Mouse (Mus musculus): ENCODE data around the gene Stam2. TPM values are rescaled to one million over a fixed set of nuclear protein-coding genes. Genes with fewer than 3 reads are reported as not detected.
A peak's percentile ranks its signal among the peaks of the same experiment; 100 is the strongest.

Gene Stam2
- polyA plus RNA-seq (2014; fragmentation: Nextera tagmentation; extraction: Ambion mirVana) = 24.0 and 36.2 TPM in 2 replicates

- WGBS = 8% methylated on average over 54 of the region's 54 CpGs
- Histone ChIP-seq H3K4me3 (ENCODE audit: low read length) (peak within 1 kb of the TSS; percentile 70), H3K36me3 (ENCODE audit: control insufficient read depth, insufficient read depth, low read length) (peaks cover 7% of the 10 kb centered on the region; the same call in 1 of the 2 replicates), H3K4me2 (replicated peaks; ENCODE audit: low read depth, low read length) (peak within 1 kb of the TSS; percentile 64), H3K27ac (ENCODE audit: low read depth, low read length) (peak within 1 kb of the TSS; percentile 96), H3K4me1 (ENCODE audit: control insufficient read depth, insufficient read depth, low read length) (0 out of 2 replicates have a peak, but pooled peaks cover 3% of the 10 kb centered on the region), H3K9me3 (ENCODE audit: control insufficient read depth, low read length) (no peaks in the 10 kb centered on the region), H3K9ac (ENCODE audit: low read depth, low read length) (peak within 1 kb of the TSS; percentile 87), H3K27me3 (ENCODE audit: control insufficient read depth, insufficient read depth, low read length) (no peaks in the 10 kb centered on the region)
- peak; percentile 94 for ATAC-seq (ENCODE audit: low FRiP score, low TSS enrichment)
Measured at GRCm38 (mm10) chr2:52742256-52743158, at the start of gene Stam2. Gene Stam2, minus strand, starts transcription at chr2:52742281.

GRCm38 (mm10) chr2:52785106-52785721 is 43.1 kb upstream of the Stam2 start:
- no peak overlapping the region for H3K27ac ChIP-seq (ENCODE audit: low read depth, low read length)
- WGBS = 30% methylated on average over 3 of the region's 3 CpGs
- no peaks in the 10 kb centered on the region for H3K9me3 ChIP-seq (ENCODE audit: control insufficient read depth, low read length)
- H3K9ac ChIP-seq (ENCODE audit: low read depth, low read length) = no peak overlapping the region
- peak; percentile 64; the same call in 1 of the 2 replicates for ATAC-seq (ENCODE audit: low FRiP score, low TSS enrichment)
- H3K4me1 ChIP-seq (ENCODE audit: control insufficient read depth, insufficient read depth, low read length) = no peaks in the 10 kb centered on the region
- no peaks in the 10 kb centered on the region for H3K27me3 ChIP-seq (ENCODE audit: control insufficient read depth, insufficient read depth, low read length)
- no peak overlapping the region for H3K4me2 ChIP-seq (replicated peaks; ENCODE audit: low read depth, low read length)
- no peaks in the 10 kb centered on the region for H3K36me3 ChIP-seq (ENCODE audit: control insufficient read depth, insufficient read depth, low read length)
- no peak overlapping the region for H3K4me3 ChIP-seq (ENCODE audit: low read length)

DNA sequence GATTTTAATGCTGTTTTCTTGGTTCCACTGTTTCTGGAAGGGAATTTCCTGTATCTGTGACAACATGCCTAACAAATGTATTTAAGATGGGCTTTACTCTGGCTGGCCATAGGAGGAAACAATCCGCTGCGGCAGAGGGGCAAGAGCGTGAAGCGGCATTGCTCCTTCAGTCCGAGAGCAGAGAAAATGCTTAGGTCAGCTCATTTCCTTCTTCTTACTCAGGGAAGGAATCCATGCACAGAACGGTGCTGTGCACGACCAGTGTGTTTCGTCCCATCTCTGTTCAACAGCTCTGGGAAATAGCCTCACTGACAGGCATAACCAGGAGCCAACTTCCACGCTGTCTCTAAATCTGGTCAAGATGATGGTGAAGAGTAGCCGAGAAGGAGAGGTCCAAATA is 37.9 kb upstream of the Stam2 start:
- Histone ChIP-seq H3K36me3 (ENCODE audit: control insufficient read depth, insufficient read depth, low read length) (no peaks in the 10 kb centered on the region), H3K4me2 (replicated peaks; ENCODE audit: low read depth, low read length) (no peak overlapping the region), H3K4me3 (ENCODE audit: low read length) (no peak overlapping the region), H3K27me3 (ENCODE audit: control insufficient read depth, insufficient read depth, low read length) (no peaks in the 10 kb centered on the region), H3K27ac (ENCODE audit: low read depth, low read length) (no peak overlapping the region), H3K9me3 (ENCODE audit: control insufficient read depth, low read length) (no peaks in the 10 kb centered on the region), H3K4me1 (ENCODE audit: control insufficient read depth, insufficient read depth, low read length) (no peaks in the 10 kb centered on the region), H3K9ac (ENCODE audit: low read depth, low read length) (no peak overlapping the region)
- WGBS = 85% methylated on average over 10 of the region's 10 CpGs
- ATAC-seq (ENCODE audit: low FRiP score, low TSS enrichment) = no peak

DNA sequence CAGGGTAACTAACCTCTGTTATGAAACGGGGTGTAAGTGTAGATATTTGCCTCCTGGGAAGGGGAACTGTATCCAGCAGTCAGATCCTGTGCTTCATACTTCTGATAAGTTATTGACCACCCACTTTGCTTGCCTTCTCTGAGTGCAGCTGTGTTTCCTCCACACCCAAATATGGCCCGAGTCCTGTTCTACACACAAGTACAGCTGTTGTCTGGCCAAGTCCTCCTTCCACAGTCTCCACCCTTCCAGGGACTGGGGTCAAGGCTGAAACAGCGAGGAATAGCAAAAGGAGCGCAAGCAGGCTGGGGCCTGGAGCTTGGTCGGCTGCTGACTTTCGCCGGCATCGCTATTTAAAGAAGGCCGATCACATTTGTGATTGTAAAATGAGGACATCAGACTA is 37.3 kb upstream of the Stam2 start:
- Histone ChIP-seq H3K4me1 (ENCODE audit: control insufficient read depth, insufficient read depth, low read length) (no peaks in the 10 kb centered on the region), H3K4me2 (replicated peaks; ENCODE audit: low read depth, low read length) (no peak overlapping the region), H3K4me3 (ENCODE audit: low read length) (no peak overlapping the region), H3K36me3 (ENCODE audit: control insufficient read depth, insufficient read depth, low read length) (no peaks in the 10 kb centered on the region), H3K27me3 (ENCODE audit: control insufficient read depth, insufficient read depth, low read length) (no peaks in the 10 kb centered on the region), H3K27ac (ENCODE audit: low read depth, low read length) (no peak overlapping the region), H3K9me3 (ENCODE audit: control insufficient read depth, low read length) (no peaks in the 10 kb centered on the region), H3K9ac (ENCODE audit: low read depth, low read length) (no peak overlapping the region)
- no peak; the same call in 1 of the 2 replicates for ATAC-seq (ENCODE audit: low FRiP score, low TSS enrichment)
- WGBS = 81% methylated on average over 9 of the region's 9 CpGs

- Histone ChIP-seq H3K4me2 (replicated peaks; ENCODE audit: low read depth, low read length) (no peak overlapping the region), H3K27ac (ENCODE audit: low read depth, low read length) (no peak overlapping the region), H3K9ac (ENCODE audit: low read depth, low read length) (no peak overlapping the region), H3K36me3 (ENCODE audit: control insufficient read depth, insufficient read depth, low read length) (no peaks in the 10 kb centered on the region), H3K4me1 (ENCODE audit: control insufficient read depth, insufficient read depth, low read length) (no peaks in the 10 kb centered on the region), H3K27me3 (ENCODE audit: control insufficient read depth, insufficient read depth, low read length) (no peaks in the 10 kb centered on the region), H3K4me3 (ENCODE audit: low read length) (no peak overlapping the region), H3K9me3 (ENCODE audit: control insufficient read depth, low read length) (no peaks in the 10 kb centered on the region)
- 85% methylated on average over 2 of the region's 2 CpGs for WGBS
- no peak for ATAC-seq (ENCODE audit: low FRiP score, low TSS enrichment)
Measured at GRCm38 (mm10) chr2:52777839-52778238, 35.8 kb upstream of the Stam2 start.

DNA sequence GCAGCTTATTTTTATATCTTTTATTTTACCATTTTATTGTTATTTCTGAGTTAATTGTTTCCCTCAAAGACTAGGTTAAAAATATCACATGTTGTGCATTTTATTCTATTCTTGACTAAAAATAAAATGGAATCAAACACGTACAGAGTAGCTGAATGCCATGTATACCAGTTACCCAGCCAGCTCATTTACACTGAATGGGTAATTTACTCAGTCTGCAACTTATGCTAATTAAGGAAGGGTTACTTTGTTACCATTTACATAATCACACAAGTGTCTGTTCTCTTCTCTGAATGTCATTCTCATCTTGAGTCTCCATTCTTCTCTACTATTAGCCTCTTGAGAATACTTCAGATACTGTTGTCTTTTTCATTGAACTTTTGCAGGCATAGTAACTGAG is 32.3 kb upstream of the Stam2 start:
- Histone ChIP-seq H3K9me3 (ENCODE audit: control insufficient read depth, low read length) (no peaks in the 10 kb centered on the region), H3K27me3 (ENCODE audit: control insufficient read depth, insufficient read depth, low read length) (no peaks in the 10 kb centered on the region), H3K4me2 (replicated peaks; ENCODE audit: low read depth, low read length) (no peak overlapping the region), H3K4me1 (ENCODE audit: control insufficient read depth, insufficient read depth, low read length) (no peaks in the 10 kb centered on the region), H3K27ac (ENCODE audit: low read depth, low read length) (no peak overlapping the region), H3K36me3 (ENCODE audit: control insufficient read depth, insufficient read depth, low read length) (no peaks in the 10 kb centered on the region), H3K9ac (ENCODE audit: low read depth, low read length) (no peak overlapping the region), H3K4me3 (ENCODE audit: low read length) (no peak overlapping the region)
- ATAC-seq (ENCODE audit: low FRiP score, low TSS enrichment) = no peak
- WGBS = 72% methylated on average over 1 of the region's 1 CpGs

GRCm38 (mm10) chr2:52772774-52773393 is 30.8 kb upstream of the Stam2 start:
- Histone ChIP-seq H3K9me3 (ENCODE audit: control insufficient read depth, low read length) (no peaks in the 10 kb centered on the region), H3K4me3 (ENCODE audit: low read length) (no peak overlapping the region), H3K36me3 (ENCODE audit: control insufficient read depth, insufficient read depth, low read length) (no peaks in the 10 kb centered on the region), H3K27me3 (ENCODE audit: control insufficient read depth, insufficient read depth, low read length) (no peaks in the 10 kb centered on the region), H3K27ac (ENCODE audit: low read depth, low read length) (no peak overlapping the region), H3K9ac (ENCODE audit: low read depth, low read length) (no peak overlapping the region), H3K4me1 (ENCODE audit: control insufficient read depth, insufficient read depth, low read length) (no peaks in the 10 kb centered on the region), H3K4me2 (replicated peaks; ENCODE audit: low read depth, low read length) (no peak overlapping the region)
- 50% methylated on average over 5 of the region's 5 CpGs for WGBS
- no peak for ATAC-seq (ENCODE audit: low FRiP score, low TSS enrichment)

DNA sequence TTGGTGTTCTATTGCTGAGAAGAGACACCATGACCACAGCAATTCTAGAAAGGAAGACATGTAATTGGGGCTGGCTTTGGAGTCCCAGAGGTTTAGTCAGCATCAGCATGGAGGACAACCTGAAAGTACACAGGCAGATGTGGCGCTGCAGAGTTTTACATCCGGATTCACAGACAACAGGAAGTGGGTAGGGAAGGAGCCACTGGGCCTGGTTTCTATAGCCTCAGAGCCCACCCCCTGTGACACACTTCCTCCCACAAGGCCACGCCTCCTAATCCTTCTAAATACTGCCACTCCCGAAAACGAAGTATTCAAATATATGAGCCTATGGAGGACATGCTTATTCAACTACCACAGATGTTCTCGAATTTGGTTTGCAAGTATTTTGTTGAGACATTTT is 23.0 kb upstream of the Stam2 start:
- H3K4me3 ChIP-seq (ENCODE audit: low read length) = no peak overlapping the region
- peaks cover 3% of the 10 kb centered on the region; the same call in 1 of the 2 replicates for H3K9me3 ChIP-seq (ENCODE audit: control insufficient read depth, low read length)
- 96% methylated on average over 6 of the region's 6 CpGs for WGBS
- no peak for ATAC-seq (ENCODE audit: low FRiP score, low TSS enrichment)
- H3K9ac ChIP-seq (ENCODE audit: low read depth, low read length) = no peak overlapping the region
- H3K27me3 ChIP-seq (ENCODE audit: control insufficient read depth, insufficient read depth, low read length) = no peaks in the 10 kb centered on the region
- H3K36me3 ChIP-seq (ENCODE audit: control insufficient read depth, insufficient read depth, low read length) = no peaks in the 10 kb centered on the region
- no peak overlapping the region for H3K4me2 ChIP-seq (replicated peaks; ENCODE audit: low read depth, low read length)
- H3K4me1 ChIP-seq (ENCODE audit: control insufficient read depth, insufficient read depth, low read length) = no peaks in the 10 kb centered on the region
- no peak overlapping the region for H3K27ac ChIP-seq (ENCODE audit: low read depth, low read length)
